Mouse (Mus musculus): ENCODE results near the gene Slc35e3.

GRCm38 (mm10) chr10:117709930-117710603 lies 36.1 kb downstream of the Slc35e3 start:
- no peak for TF ChIP-seq POLR2A (IDR thresholded peaks at IDR 0.05; ENCODE audit: insufficient read depth, low read depth, low read length)
- no peak for TF ChIP-seq CTCF (IDR thresholded peaks at IDR 0.05; ENCODE audit: insufficient read depth, low read depth, low read length)

Data from olfactory bulb, adult 2 months (tissue).